Comparison of ENCODE assay signal across 23 mouse cellular contexts in genomic region chr5:93249940-93250578, GRCm38 (mm10). TPM values are rescaled to one million over a fixed set of nuclear protein-coding genes. Genes with fewer than 3 reads are reported as not detected.
A peak's percentile ranks its signal among the peaks of the same experiment; 100 is the strongest.
DNase-seq lines count a peak whose midpoint lies in the region; TF ChIP-seq lines count a peak whose summit lies in the region.
"Had no signal": no experiment of that assay in that cellular context is flagged by ENCODE, and none has a peak within 500 bp of the region (broad histone marks: within the 10 kb centered on the region; RNA-seq: fewer than 3 reads in every experiment).

No protein-coding gene starts in this region.

- H3K4me1 ChIP-seq in liver, adult 2 months (ENCODE audit: control insufficient read depth, insufficient read depth, low read length) = peaks cover 8% of the 10 kb centered on the region
- H3K4me1 ChIP-seq: embryonic facial prominence, embryonic 12.5 days; embryonic facial prominence, embryonic 15.5 days; heart, embryonic 10.5 days; hindbrain, embryonic 12.5 days had no signal

- H3K9ac ChIP-seq in liver, adult 2 months (ENCODE audit: low read depth, low read length) = no peak overlapping the region
- H3K9ac ChIP-seq: embryonic facial prominence, embryonic 12.5 days; embryonic facial prominence, embryonic 15.5 days; forebrain, postnatal 0 days; hindbrain, embryonic 12.5 days had no signal

- DNase-seq in adrenal gland, postnatal 10 days = peak; percentile 18
- no peak for DNase-seq in adrenal gland, postnatal 4 days (ENCODE audit: low spot score in 2 of 2)
- DNase-seq in liver, adult 2 months (ENCODE audit: extremely low read depth, low read depth, low spot score) = peak; percentile 13
- DNase-seq in liver = no peak
- DNase-seq in lung, postnatal 36 days = peak; percentile 24
- no peak for DNase-seq in lung, postnatal 25 days (ENCODE audit: low spot score)
- DNase-seq in gastrocnemius, adult 18-20 months (ENCODE audit: low spot score) = no peak
- DNase-seq: B cell, adult 2 months; cerebellum, adult 11 months; cerebellum, adult 2 months; cerebellum, adult 9-11 months; cerebellum, postnatal 25 days; forebrain, postnatal 0 days; gastrocnemius, postnatal 25 days; heart, adult 2 months had no signal

- no peaks in the 10 kb centered on the region for H3K27me3 ChIP-seq in liver, adult 2 months (ENCODE audit: control insufficient read depth, insufficient read depth, low read length)
- H3K27me3 ChIP-seq: CH12.LX; embryonic facial prominence, embryonic 12.5 days; embryonic facial prominence, embryonic 15.5 days; hindbrain, embryonic 12.5 days; Patski had no signal

- no peaks in the 10 kb centered on the region for H3K79me2 ChIP-seq in liver, adult 2 months (ENCODE audit: control insufficient read depth, insufficient read depth, low read length)

- H3K27ac ChIP-seq in liver, adult 2 months (replicated peaks; ENCODE audit: insufficient read depth, low read depth, low read length) = no peak overlapping the region
- H3K27ac ChIP-seq: embryonic facial prominence, embryonic 12.5 days; embryonic facial prominence, embryonic 15.5 days; heart, adult 2 months; heart, embryonic 10.5 days; hindbrain, embryonic 12.5 days had no signal

- no peak for TF ChIP-seq POLR2A in liver, adult 2 months (IDR thresholded peaks at IDR 0.05; ENCODE audit: extremely low read depth, insufficient read depth, low read length)

- no peak for TF ChIP-seq CTCF in liver, adult 2 months (IDR thresholded peaks at IDR 0.05; ENCODE audit: low read depth, low read length)

- H3K36me3 ChIP-seq in liver, adult 2 months (ENCODE audit: control insufficient read depth, insufficient read depth, low read length) = no peaks in the 10 kb centered on the region
- H3K36me3 ChIP-seq: embryonic facial prominence, embryonic 12.5 days; embryonic facial prominence, embryonic 15.5 days; G1E; heart, embryonic 10.5 days; hindbrain, embryonic 12.5 days had no signal

- H3K4me3 ChIP-seq in liver, adult 2 months (ENCODE audit: insufficient read depth, low read depth, low read length) = no peak overlapping the region
- H3K4me3 ChIP-seq: embryonic facial prominence, embryonic 12.5 days; embryonic facial prominence, embryonic 15.5 days; heart, adult 2 months; heart, embryonic 10.5 days; hindbrain, embryonic 12.5 days had no signal

- 66% methylated on average over 6 of the region's 6 CpGs for WGBS in liver, adult 2 months

RNA-seq across cellular contexts. Expression of gene Ccng2, which starts 17.0 kb away (rescaled TPM):
- 10 to 100 TPM; 33.5 to 41.9 TPM for total RNA-seq in adrenal gland, postnatal 10 days (2021)
- 10 to 100 TPM; 38.9 to 40.1 TPM for total RNA-seq in adrenal gland, postnatal 4 days (2021)
- 14.5 and 16.1 TPM in 2 replicates for total RNA-seq in liver, adult 2 months (2014; rRNA removed)
- 9.2 and 11.7 TPM in 2 replicates for polyA plus RNA-seq in liver, adult 2 months (2012; rRNA removed)
- total RNA-seq in gastrocnemius, adult 18-20 months (2021) = 1 to 10 TPM; 8.4 to 10.0 TPM

RNA-seq across cellular contexts. Expression of gene 2010109A12Rik, which starts 43.7 kb away (rescaled TPM):
- total RNA-seq in adrenal gland, postnatal 10 days (2021) = 1 to 10 TPM in 1 of 2 experiments, under 1 TPM in 1; 0.60 to 2.0 TPM
- total RNA-seq in adrenal gland, postnatal 4 days (2021) = 1 to 10 TPM; 1.6 to 2.0 TPM
- 0.13 and 0.28 TPM in 2 replicates for total RNA-seq in liver, adult 2 months (2014; rRNA removed)
- polyA plus RNA-seq in liver, adult 2 months (2012; rRNA removed) = not detected in 2 replicates
- under 1 TPM; 0.66 to 0.73 TPM for total RNA-seq in gastrocnemius, adult 18-20 months (2021)
- total RNA-seq: gastrocnemius, adult 8-10 months had no signal
- polyA plus RNA-seq: heart, adult 2 months had no signal

RNA-seq across cellular contexts. Expression of gene Ccni, which starts 43.8 kb away (rescaled TPM):
- total RNA-seq in adrenal gland, postnatal 10 days (2021) = 100 to 1,000 TPM; 239 to 254 TPM
- 100 to 1,000 TPM; 203 to 219 TPM for total RNA-seq in adrenal gland, postnatal 4 days (2021)
- 68.0 and 77.9 TPM in 2 replicates for total RNA-seq in liver, adult 2 months (2014; rRNA removed)
- polyA plus RNA-seq in liver, adult 2 months (2012; rRNA removed) = 56.4 and 70.4 TPM in 2 replicates
- total RNA-seq in gastrocnemius, adult 18-20 months (2021) = 10 to 100 TPM; 66.3 to 72.1 TPM

Comparison
In these comparisons a context has a peak if more than half of its experiments do, and no peak if none do; other contexts are left out.
1. DNase-seq: peak in adrenal gland, postnatal 10 days (single experiment), liver, adult 2 months (single experiment) and lung, postnatal 36 days (single experiment); none in adrenal gland, postnatal 4 days (0 of 2), liver (single experiment), lung, postnatal 25 days (single experiment) and gastrocnemius, adult 18-20 months (single experiment).